ENCODE assay signal across 16 mouse cellular contexts in genomic region chr15:59201386-59201785, GRCm38 (mm10).
A peak's percentile ranks its signal among the peaks of the same experiment; 100 is the strongest.
DNase-seq lines count a peak whose midpoint lies in the region; ATAC-seq and TF ChIP-seq lines count a peak whose summit lies in the region.
"Had no signal": no experiment of that assay in that cellular context is flagged by ENCODE, and none has a peak within 500 bp of the region (broad histone marks: within the 10 kb centered on the region; RNA-seq: fewer than 3 reads in every experiment).

No protein-coding gene starts in this region.

- peak overlapping the region; percentile 78 for H3K27ac ChIP-seq in gastrocnemius, adult 2 months
- H3K27ac ChIP-seq in kidney, embryonic 16.5 days (ENCODE audit: low read length): no peak overlapping the region
- peak overlapping the region; percentile 98 for H3K27ac ChIP-seq in macrophage
- H3K27ac ChIP-seq: embryonic facial prominence, embryonic 13.5 days; forebrain, embryonic 10.5 days; hindbrain, postnatal 0 days; kidney, postnatal 0 days; liver, embryonic 13.5 days; midbrain, embryonic 10.5 days had no signal

- no peaks in the 10 kb centered on the region for H3K9me3 ChIP-seq in kidney, embryonic 16.5 days (ENCODE audit: low read length)
- H3K9me3 ChIP-seq: embryonic facial prominence, embryonic 13.5 days; forebrain, embryonic 10.5 days; liver, embryonic 13.5 days; midbrain, embryonic 10.5 days had no signal

- no peaks in the 10 kb centered on the region for H3K36me3 ChIP-seq in kidney, embryonic 16.5 days (ENCODE audit: insufficient read depth, low read length)
- no peaks in the 10 kb centered on the region for H3K36me3 ChIP-seq in macrophage (ENCODE audit: inconsistent target)
- H3K36me3 ChIP-seq: embryonic facial prominence, embryonic 13.5 days; forebrain, embryonic 10.5 days; liver, embryonic 13.5 days; midbrain, embryonic 10.5 days had no signal

- DNase-seq in gastrocnemius, adult 2 months: no peak
- no peak for DNase-seq in gastrocnemius, postnatal 14 days
- peak; percentile 46 for DNase-seq in kidney, postnatal 10 days
- DNase-seq in retina, postnatal 1 day: peak; percentile 46
- no peak for DNase-seq in retina, embryonic 14.5 days (ENCODE audit: low spot score)
- no peak for DNase-seq in B cell, adult 2 months
- DNase-seq: cerebellum, adult 11 months; liver, embryonic 13.5 days; thymus, adult 2 months had no signal

- intact Hi-C loops in gastrocnemius, adult 2 months (cut with DNase I): no loop called here
- intact Hi-C loops in gastrocnemius, postnatal 14 days (cut with DNase I; ENCODE audit: low total_unique reads): loop anchor here (5.0 kb wide), 1 partner anchor 229 kb away; no protein-coding TSS in a partner anchor

- WGBS in kidney, embryonic 16.5 days: 67% methylated on average over 7 of the region's 7 CpGs
- WGBS in macrophage (ENCODE audit: missing documents): 83% methylated on average over 7 of the region's 7 CpGs

- no peak overlapping the region for H3K9ac ChIP-seq in kidney, embryonic 16.5 days (replicated peaks; ENCODE audit: low read length)
- H3K9ac ChIP-seq: embryonic facial prominence, embryonic 13.5 days; liver, embryonic 13.5 days had no signal

- no peak for ATAC-seq in kidney, embryonic 16.5 days (ENCODE audit: low FRiP score, low TSS enrichment)
- ATAC-seq: hindbrain, postnatal 0 days had no signal

- no peaks in the 10 kb centered on the region for H3K27me3 ChIP-seq in kidney, embryonic 16.5 days (ENCODE audit: insufficient read depth, low read length)
- H3K27me3 ChIP-seq: embryonic facial prominence, embryonic 13.5 days; liver, embryonic 13.5 days had no signal

- TF ChIP-seq CTCF in gastrocnemius, adult 2 months (IDR thresholded peaks at IDR 0.05): no peak

- H3K4me2 ChIP-seq in kidney, embryonic 16.5 days (replicated peaks; ENCODE audit: low read depth, low read length): no peak overlapping the region
- H3K4me2 ChIP-seq: embryonic facial prominence, embryonic 13.5 days; liver, embryonic 13.5 days had no signal

- no peaks in the 10 kb centered on the region for H3K79me2 ChIP-seq in macrophage (ENCODE audit: inconsistent target)

- no peak overlapping the region for H3K4me3 ChIP-seq in gastrocnemius, adult 2 months
- H3K4me3 ChIP-seq in kidney, embryonic 16.5 days (ENCODE audit: low read length): no peak overlapping the region
- no peak overlapping the region for H3K4me3 ChIP-seq in macrophage (ENCODE audit: inconsistent target)
- H3K4me3 ChIP-seq: embryonic facial prominence, embryonic 13.5 days; forebrain, embryonic 10.5 days; liver, embryonic 13.5 days; midbrain, embryonic 10.5 days had no signal

- peaks cover 24% of the 10 kb centered on the region for H3K4me1 ChIP-seq in kidney, embryonic 16.5 days (ENCODE audit: insufficient read depth, low read length)

Comparison
In these comparisons a context has a peak if more than half of its experiments do, and no peak if none do; other contexts are left out.
1. DNase-seq: peak in kidney, postnatal 10 days (single experiment) and retina, postnatal 1 day (single experiment); none in gastrocnemius, adult 2 months (single experiment), gastrocnemius, postnatal 14 days (single experiment), retina, embryonic 14.5 days (single experiment) and B cell, adult 2 months (0 of 2).